Mouse (Mus musculus) Patski (cell line): ENCODE results near the gene Rab3gap2. TPM values are rescaled to one million over a fixed set of nuclear protein-coding genes. Genes with fewer than 3 reads are reported as not detected.

Source experiments
- ATAC-seq: fragments of 100-300 bp; one replicate; pipeline ENCODE4 v1.8.0; 2021
- CTCF ChIA-PET: fragments of 350-600 bp; sonication (Branson Sonifier 250); formaldehyde crosslinking; loops from one replicate; lab custom pipeline; 2022; ENCODE audit warnings: inconsistent platforms; lab: Charles Lee
- POLR2A ChIA-PET: fragments of 350-600 bp; sonication (Branson Sonifier 250); formaldehyde crosslinking; loops from one replicate; lab custom pipeline; 2022; ENCODE audit warnings: antibody characterized with exemption, inconsistent platforms; lab: Charles Lee
- DNase-seq: peaks from one replicate; pipeline ENCODE4 v3.0.0-alpha.2; 2011; ENCODE audit warnings: low read depth, low spot score
- H3K27me3 ChIP-seq: fragments of 371-371 bp; one replicate; pipeline ENCODE4 v1.5.1; 2021
- CTCF ChIP-seq: fragments of 100-300 bp; IDR thresholded peaks from one replicate; pipeline ENCODE4 v1.5.1; 2021
- in situ Hi-C: fragments of 300-500 bp; cut with MboI; formaldehyde crosslinking; loops from 3 replicates; pipeline ENCODE4 v1.11.1; 2018; ENCODE audit warnings: low pct_unique_long_range_greater_than_20kb, mixed read lengths
- polyA plus RNA-seq: library from polyadenylated mRNA; unstranded; gene quantifications from one replicate; pipeline ENCODE4 v1.2.3, GENCODE M21; 2021

The Rab3gap2 gene
- polyA plus RNA-seq, 1 experiment from 2014 or later: 35.2 TPM

DNA sequence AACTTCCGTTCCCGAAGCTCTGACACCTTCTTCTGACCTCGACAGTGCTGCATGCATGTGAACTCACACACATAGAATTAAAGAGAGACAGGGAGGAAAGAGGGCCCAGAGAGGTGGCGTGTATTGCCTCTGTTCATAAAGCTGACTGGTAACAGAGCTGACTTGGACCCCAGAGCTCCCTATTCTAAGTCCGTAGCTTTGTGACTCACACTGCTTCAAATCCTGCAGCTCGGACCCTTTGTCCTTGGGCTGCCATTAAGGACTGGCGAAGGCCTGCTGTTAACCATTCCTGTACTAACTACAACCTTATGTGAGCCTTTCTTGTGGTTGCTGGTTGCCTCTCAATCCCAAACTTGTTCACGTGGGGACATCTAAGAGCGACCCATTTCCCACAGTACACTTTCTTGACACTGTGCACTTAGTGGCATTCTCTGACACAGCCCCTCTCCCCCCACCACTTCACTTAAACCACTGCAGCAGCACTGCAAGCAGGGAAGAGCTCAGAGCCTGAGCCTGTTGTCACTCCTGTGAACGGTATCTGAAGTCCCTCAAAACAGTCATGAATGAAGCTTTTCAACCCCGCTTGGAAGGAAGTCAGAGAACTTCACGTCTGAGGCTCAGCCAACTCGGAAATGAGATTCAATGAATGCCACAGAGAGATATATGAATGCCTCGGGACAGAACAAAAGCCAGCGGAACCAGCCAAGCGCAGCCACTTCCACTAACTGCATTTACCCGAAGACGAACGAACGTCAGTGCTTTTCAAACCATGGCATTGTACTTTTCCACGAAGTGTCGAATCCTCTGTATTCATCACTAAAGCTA is 3.1 kb upstream of the Rab3gap2 start:
- no peaks in the 10 kb centered on the region for H3K27me3 ChIP-seq
- no peak for ATAC-seq
- ChIA-PET CTCF (no interaction called here), POLR2A (interaction anchor here (0.7 kb wide), 1 partner anchor 34 kb away, joined by 3 read pairs; no protein-coding TSS in a partner anchor)
- in situ Hi-C loops: no loop called here
- DNase-seq: no peak
- TF ChIP-seq CTCF: no peak

DNA sequence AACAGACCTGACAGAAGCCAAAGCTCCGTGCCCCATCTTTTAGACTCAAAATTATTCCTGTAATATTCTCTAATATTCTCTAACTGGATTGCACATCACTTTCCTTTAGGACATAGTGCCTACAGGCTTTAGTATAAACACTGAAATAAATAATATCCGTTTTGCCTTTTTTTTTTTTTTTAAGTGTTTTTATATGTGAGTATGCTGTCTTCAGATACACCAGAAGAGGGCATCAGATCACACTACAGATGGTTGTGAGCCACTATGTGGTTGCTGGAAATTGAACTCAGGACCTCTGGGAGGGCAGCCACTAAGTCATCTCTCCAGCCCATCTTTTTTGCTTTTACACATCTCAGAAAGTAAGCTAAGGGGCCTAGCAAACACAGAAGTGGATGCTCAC is 1.9 kb upstream of the Rab3gap2 start:
- no peak for ATAC-seq
- ChIA-PET CTCF (interaction anchor here (1.8 kb wide), 1 partner anchor 378 kb away, joined by 6 read pairs; no protein-coding TSS in a partner anchor), POLR2A (no interaction called here)
- in situ Hi-C loops: no loop called here
- no peaks in the 10 kb centered on the region for H3K27me3 ChIP-seq
- no peak for TF ChIP-seq CTCF
- no peak for DNase-seq

DNA sequence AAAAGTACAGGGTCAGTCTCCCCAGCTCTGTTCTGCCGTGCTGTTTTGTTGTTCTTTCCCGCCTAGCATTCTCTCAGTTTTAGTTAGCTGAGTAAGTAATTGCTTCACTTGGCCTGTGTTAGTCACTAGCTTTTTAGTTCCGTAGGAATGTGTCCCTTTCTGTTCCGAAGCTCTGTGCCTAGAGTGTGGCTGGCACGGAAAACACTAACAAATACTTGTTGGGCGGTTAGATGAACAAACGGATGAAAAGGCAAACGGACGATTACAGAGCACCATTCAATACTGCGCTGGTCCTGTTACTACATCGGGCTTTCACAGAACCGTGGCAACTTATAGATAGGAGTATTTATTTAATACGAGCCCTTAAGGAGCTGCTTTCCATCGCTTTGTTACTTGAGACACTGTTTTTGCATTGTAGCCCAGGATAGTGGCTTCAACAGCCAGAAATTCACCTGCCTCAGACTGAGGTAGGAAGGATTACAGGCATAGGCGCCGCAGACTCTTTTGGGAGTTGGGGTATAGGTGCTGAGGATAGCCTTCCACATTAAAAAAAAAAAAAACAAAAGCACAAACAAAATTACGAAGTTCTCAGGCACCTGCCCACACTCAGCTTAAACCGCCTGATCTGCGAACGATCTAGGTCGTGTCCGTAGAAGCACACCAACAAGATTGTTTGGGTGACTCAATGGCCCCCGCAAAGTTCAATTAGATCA is 565 bp upstream of the Rab3gap2 start:
- ATAC-seq (peak; percentile 30), DNase-seq (peak; percentile 19)
- TF ChIP-seq CTCF: no peak
- ChIA-PET CTCF (interaction anchor here (1.6 to 1.8 kb wide), 2 partner anchors 10 to 379 kb away, joined by 3 to 6 read pairs; no protein-coding TSS in a partner anchor), POLR2A (interaction anchor here (0.6 to 1.4 kb wide), 3 partner anchors 8 to 359 kb away, joined by 3 to 4 read pairs (median 3); no protein-coding TSS in a partner anchor)
- in situ Hi-C loops: no loop called here
- H3K27me3 ChIP-seq: no peaks in the 10 kb centered on the region

DNA sequence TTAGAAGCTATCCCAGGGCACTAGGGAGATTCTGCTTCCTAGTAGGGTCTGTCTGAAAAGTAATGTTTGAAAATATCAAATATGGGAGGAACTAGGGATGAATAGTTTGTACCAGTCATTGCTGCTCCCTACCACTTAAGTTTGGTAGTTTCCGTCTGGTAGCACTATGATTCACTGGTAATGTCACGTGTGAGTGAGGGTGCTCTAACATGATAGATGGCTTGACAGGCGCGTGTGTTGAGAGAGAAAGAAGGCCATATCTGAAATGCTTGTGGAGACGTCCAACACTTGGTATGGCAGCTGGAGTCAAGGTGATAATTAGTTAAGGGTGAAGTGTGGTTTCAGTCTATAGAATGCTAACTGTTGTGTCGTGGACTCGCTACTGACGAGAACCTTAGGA is 1.2 kb downstream of the Rab3gap2 start:
- DNase-seq (no peak), ATAC-seq (no peak)
- no peaks in the 10 kb centered on the region for H3K27me3 ChIP-seq
- POLR2A ChIA-PET: no interaction called here
- CTCF ChIA-PET: interaction anchor here (1.1 kb wide), 1 partner anchor 360 kb away, joined by 3 read pairs; no protein-coding TSS in a partner anchor
- in situ Hi-C loops: no loop called here
- TF ChIP-seq CTCF: no peak

DNA sequence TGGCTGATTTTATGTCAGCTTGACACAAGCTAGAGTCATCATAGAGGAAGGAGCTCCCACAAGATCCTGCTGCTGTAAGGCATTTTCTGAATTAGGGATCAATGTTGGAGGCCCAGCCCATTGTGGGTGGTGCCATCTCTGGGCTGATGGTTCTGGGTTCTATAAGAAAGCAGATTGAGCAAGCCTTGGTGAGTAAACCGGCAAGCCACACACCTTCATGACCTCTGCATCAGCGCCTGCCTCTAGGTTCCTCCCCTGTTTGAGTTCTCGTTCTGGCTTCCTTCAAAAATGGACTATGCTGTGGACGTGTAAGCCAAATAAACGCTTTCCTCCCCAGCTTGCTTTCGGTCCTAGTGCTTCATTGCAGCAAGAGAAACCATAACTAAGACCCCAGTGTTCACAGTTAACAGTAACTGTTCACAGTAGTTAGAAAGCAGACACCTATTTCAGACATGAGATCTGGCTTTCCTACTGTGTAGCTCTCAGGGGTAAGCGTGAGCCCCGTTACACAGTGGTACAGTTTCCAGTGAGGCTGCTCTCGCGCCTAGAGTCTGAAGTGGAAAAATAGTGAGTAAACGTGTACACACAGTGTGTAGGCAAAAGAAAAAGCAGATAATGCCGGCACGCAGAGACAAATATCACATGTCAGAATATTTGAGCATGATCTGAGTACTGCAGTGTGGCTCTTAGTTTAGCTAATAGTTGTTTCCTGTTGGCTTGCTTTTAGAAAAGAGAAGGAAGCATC is 4.1 kb downstream of the Rab3gap2 start:
- no peaks in the 10 kb centered on the region for H3K27me3 ChIP-seq
- CTCF ChIA-PET: no interaction called here
- ATAC-seq (no peak), DNase-seq (no peak)
- no peak for TF ChIP-seq CTCF
- POLR2A ChIA-PET: no interaction called here
- in situ Hi-C loops: no loop called here

DNA sequence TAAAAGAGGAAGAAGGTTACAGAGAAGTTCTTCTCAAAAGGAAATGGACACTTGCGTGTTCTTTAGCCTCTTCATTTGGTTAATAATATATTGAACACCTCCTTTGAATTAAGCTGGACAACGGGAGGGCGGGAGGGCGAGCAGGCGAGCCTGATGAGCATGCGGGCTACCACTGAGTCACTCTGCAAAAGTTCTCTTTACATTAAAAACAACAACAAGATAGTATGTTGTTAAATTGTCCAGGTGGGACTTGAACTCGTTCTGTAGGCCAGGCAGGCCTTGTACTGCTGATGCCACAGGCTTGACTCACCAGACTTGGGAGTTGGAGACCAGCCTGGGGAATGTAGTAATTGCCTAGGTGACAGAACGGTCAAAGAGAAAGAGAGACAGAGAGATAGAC is 4.8 kb downstream of the Rab3gap2 start:
- ChIA-PET CTCF (interaction anchor here (1.0 kb wide), 1 partner anchor 9 kb away, joined by 3 read pairs; no protein-coding TSS in a partner anchor), POLR2A (interaction anchor here (0.8 kb wide), 1 partner anchor 18 kb away, joined by 3 read pairs; no protein-coding TSS in a partner anchor)
- ATAC-seq (no peak), DNase-seq (no peak)
- no peaks in the 10 kb centered on the region for H3K27me3 ChIP-seq
- no peak for TF ChIP-seq CTCF
- in situ Hi-C loops: no loop called here

DNA sequence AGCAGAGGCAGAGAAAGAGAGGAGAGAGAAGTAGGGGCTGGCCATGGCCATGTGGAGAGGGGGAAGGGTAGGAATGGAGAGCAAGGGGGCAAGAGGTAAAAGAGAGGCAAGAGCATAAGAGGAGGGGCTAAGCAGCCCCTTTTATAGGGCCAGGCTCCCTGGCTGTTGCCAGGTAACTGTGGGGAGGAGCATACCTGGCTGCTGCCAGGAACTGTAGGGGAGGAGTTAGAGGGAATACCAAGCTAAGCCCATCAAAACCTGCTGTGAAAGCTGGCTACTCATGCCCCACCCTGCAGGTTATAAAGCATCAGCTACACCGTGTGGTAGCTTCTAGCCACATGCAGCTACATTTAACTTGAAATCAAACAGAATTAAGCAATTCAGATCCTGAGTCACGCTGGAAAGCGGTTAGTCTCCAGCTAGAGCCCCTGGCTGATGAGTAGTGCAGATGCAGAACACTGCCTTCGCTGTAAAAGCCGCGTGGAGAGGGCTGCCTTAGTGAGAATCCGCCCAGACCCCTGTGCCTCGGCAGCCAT is 5.8 kb downstream of the Rab3gap2 start:
- no peak for TF ChIP-seq CTCF
- H3K27me3 ChIP-seq: no peaks in the 10 kb centered on the region
- CTCF ChIA-PET: interaction anchor here (1.0 kb wide), 1 partner anchor 8 kb away, joined by 3 read pairs; no protein-coding TSS in a partner anchor
- in situ Hi-C loops: no loop called here
- DNase-seq (no peak), ATAC-seq (no peak)
- POLR2A ChIA-PET: interaction anchor here (0.8 kb wide), 1 partner anchor 17 kb away, joined by 3 read pairs; no protein-coding TSS in a partner anchor

DNA sequence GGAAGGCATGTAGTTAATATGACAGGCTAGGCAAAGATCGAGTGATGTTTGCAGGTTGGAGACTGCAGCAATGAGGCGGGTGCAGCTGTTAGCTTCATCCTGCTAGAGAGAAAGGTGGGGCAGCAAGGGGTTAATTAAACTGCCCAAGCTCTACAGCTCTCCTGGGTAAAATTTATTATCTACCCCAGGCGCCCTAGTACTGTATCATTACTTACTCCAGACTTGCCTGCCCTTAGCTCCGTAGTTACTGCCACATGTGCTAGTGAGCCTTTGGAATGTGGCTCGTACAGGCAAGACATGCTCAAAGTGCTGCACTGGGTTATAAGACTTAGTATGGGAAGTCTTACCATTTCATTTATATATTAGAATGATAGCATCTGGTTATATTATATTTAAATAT is 12.4 kb downstream of the Rab3gap2 start:
- CTCF ChIA-PET: no interaction called here
- ATAC-seq (no peak), DNase-seq (no peak)
- in situ Hi-C loops: no loop called here
- TF ChIP-seq CTCF: no peak
- no peaks in the 10 kb centered on the region for H3K27me3 ChIP-seq
- POLR2A ChIA-PET: no interaction called here

DNA sequence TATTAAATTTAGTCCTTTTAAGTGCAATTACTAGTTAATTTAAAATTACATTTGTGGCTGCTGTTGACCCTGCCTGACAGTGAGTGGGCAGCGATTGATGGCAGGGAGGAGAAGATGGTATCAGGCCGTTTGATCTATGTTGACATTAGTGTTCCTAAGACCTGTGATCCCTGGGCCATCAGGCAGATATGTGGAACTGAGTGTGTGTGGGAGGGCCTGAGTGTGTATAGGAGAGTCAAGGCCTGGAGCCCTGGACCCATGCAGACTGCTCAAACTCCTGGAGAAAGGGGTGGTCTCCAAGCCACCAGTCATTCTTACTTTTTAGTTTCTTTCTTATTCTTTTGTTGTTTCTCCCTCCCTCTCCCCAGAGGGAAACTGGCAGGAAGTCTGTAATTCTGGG is 12.8 kb downstream of the Rab3gap2 start:
- CTCF ChIA-PET: interaction anchor here (0.8 kb wide), 1 partner anchor 10 kb away, joined by 3 read pairs; no protein-coding TSS in a partner anchor
- H3K27me3 ChIP-seq: no peaks in the 10 kb centered on the region
- DNase-seq (no peak), ATAC-seq (no peak)
- in situ Hi-C loops: no loop called here
- no peak for TF ChIP-seq CTCF
- POLR2A ChIA-PET: no interaction called here

DNA sequence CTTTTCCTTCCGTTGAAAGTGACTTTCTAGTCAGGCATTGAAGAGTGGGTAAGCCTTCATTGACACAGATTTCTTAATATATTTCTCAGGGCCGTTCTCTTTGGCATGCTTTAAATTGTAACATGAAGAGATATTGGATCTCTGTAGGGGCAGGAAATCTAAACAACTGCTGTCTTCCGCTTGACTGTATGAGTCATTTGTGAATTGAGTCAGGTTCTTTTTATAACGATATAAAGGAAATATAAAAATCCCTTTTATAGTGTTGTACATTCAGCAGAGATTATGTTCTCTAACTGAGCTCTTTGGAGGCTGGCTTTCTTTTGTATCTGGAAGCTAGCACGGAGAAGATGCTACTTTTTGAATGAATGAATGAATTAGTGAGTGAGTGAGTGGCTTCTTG is 14.0 kb downstream of the Rab3gap2 start:
- no peak for DNase-seq
- TF ChIP-seq CTCF: no peak
- ChIA-PET CTCF (interaction anchor here (0.9 kb wide), 1 partner anchor 9 kb away, joined by 3 read pairs; no protein-coding TSS in a partner anchor), POLR2A (interaction anchor here (1.4 kb wide), 1 partner anchor 12 kb away, joined by 5 read pairs; no protein-coding TSS in a partner anchor)
- in situ Hi-C loops: no loop called here
- no peaks in the 10 kb centered on the region for H3K27me3 ChIP-seq
- ATAC-seq: no peak
